Mouse (Mus musculus): ENCODE measurements at regions not wholly inside any gene's neighbourhood (a gene's known extent, or its start where the extent isn't known, plus 50 kb on each side); places are given as distances from the start of the nearest gene placed in this dataset.

DNA sequence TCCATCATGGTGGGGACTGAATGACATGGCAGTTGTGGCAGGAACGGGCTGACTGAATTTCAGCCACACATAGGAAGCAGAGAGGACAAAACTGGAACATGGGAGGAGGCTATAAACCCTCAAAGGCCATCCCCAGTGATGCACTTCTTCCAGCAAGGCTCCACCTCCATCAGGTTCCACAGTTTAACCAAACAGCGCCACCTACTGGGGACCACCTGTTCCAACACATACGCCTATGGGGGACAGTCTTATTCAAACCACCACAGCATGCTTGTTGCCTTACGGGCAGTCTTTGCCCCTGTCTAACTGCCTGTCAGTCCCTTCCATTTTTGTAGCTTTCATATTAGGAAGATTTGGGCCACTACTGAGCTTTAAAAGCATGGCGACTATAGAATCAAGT lies 52.6 kb upstream of the Fam13c start:
- TF ChIP-seq GATA1 (IDR thresholded peaks at IDR 0.05; ENCODE audit: low read length) (no peak), TAL1 (IDR thresholded peaks at IDR 0.05; ENCODE audit: low read length) (no peak)
